Mouse (Mus musculus): ENCODE data around the gene Olfr694. TPM values are rescaled to one million over a fixed set of nuclear protein-coding genes. Genes with fewer than 3 reads are reported as not detected.

Olfr694 gene
- polyA plus RNA-seq, 1 experiment from 2014 or later = not detected

- no peaks in the 10 kb centered on the region for H3K27me3 ChIP-seq (replicated peaks; ENCODE audit: low read depth, poor library complexity, severe bottlenecking)
- 75% methylated on average over 1 of the region's 1 CpGs for WGBS
- no peaks in the 10 kb centered on the region for H3K36me3 ChIP-seq (replicated peaks)
- H3K4me3 ChIP-seq = no peak overlapping the region
- H3K9me3 ChIP-seq = no peaks in the 10 kb centered on the region
- no peaks in the 10 kb centered on the region for H3K4me1 ChIP-seq
- DNase-seq (ENCODE audit: low spot score) = no peak
- no peak overlapping the region for H3K27ac ChIP-seq (replicated peaks)
Measured at GRCm38 (mm10) chr7:106649774-106650173, 41.8 kb downstream of the Olfr694 start.

GRCm38 (mm10) chr7:106645261-106645660, 46.4 kb downstream of the Olfr694 start:
- no peaks in the 10 kb centered on the region for H3K27me3 ChIP-seq (replicated peaks; ENCODE audit: low read depth, poor library complexity, severe bottlenecking)
- H3K9me3 ChIP-seq = no peaks in the 10 kb centered on the region
- no peak overlapping the region for H3K27ac ChIP-seq (replicated peaks)
- WGBS = 79% methylated on average over 1 of the region's 1 CpGs
- DNase-seq (ENCODE audit: low spot score) = no peak
- H3K36me3 ChIP-seq (replicated peaks) = no peaks in the 10 kb centered on the region
- no peak overlapping the region for H3K4me3 ChIP-seq
- H3K4me1 ChIP-seq = no peaks in the 10 kb centered on the region

GRCm38 (mm10) chr7:106644222-106644870, 47.3 kb downstream of the Olfr694 start:
- DNase-seq (ENCODE audit: low spot score) = no peak
- H3K27ac ChIP-seq (replicated peaks) = no peak overlapping the region
- H3K4me1 ChIP-seq = no peaks in the 10 kb centered on the region
- no peaks in the 10 kb centered on the region for H3K36me3 ChIP-seq (replicated peaks)
- no peaks in the 10 kb centered on the region for H3K9me3 ChIP-seq
- no peak overlapping the region for H3K4me3 ChIP-seq
- WGBS = 79% methylated on average over 3 of the region's 3 CpGs
- no peaks in the 10 kb centered on the region for H3K27me3 ChIP-seq (replicated peaks; ENCODE audit: low read depth, poor library complexity, severe bottlenecking)

GRCm38 (mm10) chr7:106640839-106641238, 50.8 kb downstream of the Olfr694 start:
- Histone ChIP-seq H3K36me3 (replicated peaks) (no peaks in the 10 kb centered on the region), H3K4me1 (no peaks in the 10 kb centered on the region), H3K27ac (replicated peaks) (no peak overlapping the region), H3K27me3 (replicated peaks; ENCODE audit: low read depth, poor library complexity, severe bottlenecking) (no peaks in the 10 kb centered on the region), H3K9me3 (no peaks in the 10 kb centered on the region), H3K4me3 (no peak overlapping the region)
- no peak for DNase-seq (ENCODE audit: low spot score)
- WGBS = 82% methylated on average over 1 of the region's 1 CpGs

GRCm38 (mm10) chr7:106635560-106635959, 56.1 kb downstream of the Olfr694 start:
- no peak overlapping the region for H3K27ac ChIP-seq (replicated peaks)
- no peaks in the 10 kb centered on the region for H3K4me1 ChIP-seq
- 87% methylated on average over 4 of the region's 4 CpGs for WGBS
- H3K9me3 ChIP-seq = no peaks in the 10 kb centered on the region
- no peaks in the 10 kb centered on the region for H3K36me3 ChIP-seq (replicated peaks)
- no peak overlapping the region for H3K4me3 ChIP-seq
- no peak for DNase-seq (ENCODE audit: low spot score)
- no peaks in the 10 kb centered on the region for H3K27me3 ChIP-seq (replicated peaks; ENCODE audit: low read depth, poor library complexity, severe bottlenecking)

Other genes with a start within 250 kb of the Olfr694 start
- gene Olfr693, start 11.2 kb downstream of the Olfr694 start, polyA plus RNA-seq (2016; fragmentation: Nextera tagmentation; extraction: Ambion mirVana) = 0.05 TPM in 1 of 2 replicates, not detected in the other
- gene Olfr695, start 24.6 kb upstream of the Olfr694 start, polyA plus RNA-seq (2016; fragmentation: Nextera tagmentation; extraction: Ambion mirVana) = not detected in 2 replicates
- gene Olfr697, start 50.6 kb upstream of the Olfr694 start, polyA plus RNA-seq (2016; fragmentation: Nextera tagmentation; extraction: Ambion mirVana) = not detected in 2 replicates
- gene Olfr698, start 63.6 kb upstream of the Olfr694 start, polyA plus RNA-seq (2016; fragmentation: Nextera tagmentation; extraction: Ambion mirVana) = not detected in 2 replicates
- not detected in 2 replicates for gene Olfr699, start 101.4 kb upstream of the Olfr694 start, polyA plus RNA-seq (2016; fragmentation: Nextera tagmentation; extraction: Ambion mirVana)
- gene Olfr700, start 117.0 kb upstream of the Olfr694 start, polyA plus RNA-seq (2016; fragmentation: Nextera tagmentation; extraction: Ambion mirVana) = not detected in 2 replicates
- not detected in 2 replicates for gene Olfr701, start 122.3 kb upstream of the Olfr694 start, polyA plus RNA-seq (2016; fragmentation: Nextera tagmentation; extraction: Ambion mirVana)
- gene Olfr702, start 142.1 kb upstream of the Olfr694 start, polyA plus RNA-seq (2016; fragmentation: Nextera tagmentation; extraction: Ambion mirVana) = not detected in 2 replicates
- gene Olfr703, start 151.5 kb upstream of the Olfr694 start, polyA plus RNA-seq (2016; fragmentation: Nextera tagmentation; extraction: Ambion mirVana) = not detected in 2 replicates
- gene Olfr704, start 171.4 kb upstream of the Olfr694 start, polyA plus RNA-seq (2016; fragmentation: Nextera tagmentation; extraction: Ambion mirVana) = not detected in 2 replicates
- gene Olfr705, start 185.1 kb upstream of the Olfr694 start, polyA plus RNA-seq (2016; fragmentation: Nextera tagmentation; extraction: Ambion mirVana) = not detected in 2 replicates
- not detected in 2 replicates for gene Olfr706, start 196.3 kb upstream of the Olfr694 start, polyA plus RNA-seq (2016; fragmentation: Nextera tagmentation; extraction: Ambion mirVana)
- gene Olfr707, start 209.4 kb upstream of the Olfr694 start, polyA plus RNA-seq (2016; fragmentation: Nextera tagmentation; extraction: Ambion mirVana) = not detected in 2 replicates
- not detected in 2 replicates for gene Olfr1532-ps1, start 216.2 kb upstream of the Olfr694 start, polyA plus RNA-seq (2016; fragmentation: Nextera tagmentation; extraction: Ambion mirVana)
- gene Olfr709-ps1, start 240.4 kb upstream of the Olfr694 start, polyA plus RNA-seq (2016; fragmentation: Nextera tagmentation; extraction: Ambion mirVana) = not detected in 2 replicates

All from embryonic facial prominence, embryonic 10.5 days (tissue).